Mouse (Mus musculus): ENCODE data around the gene Ptpdc1. TPM values are rescaled to one million over a fixed set of nuclear protein-coding genes. Genes with fewer than 3 reads are reported as not detected.

Gene Ptpdc1
- polyA plus RNA-seq, 1 experiment: 19.6 TPM

- peak; percentile 44 for DNase-seq (ENCODE audit: low read depth)
- TF ChIP-seq CTCF (IDR thresholded peaks at IDR 0.05; ENCODE audit: borderline replicate concordance, extremely low read depth, insufficient read depth, insufficient read length) (no peak), POLR2A (IDR thresholded peaks at IDR 0.05; ENCODE audit: borderline replicate concordance, extremely low read depth, insufficient read depth, insufficient read length, poor library complexity, severe bottlenecking) (no peak)
Observed at GRCm38 (mm10) chr13:48663211-48663987, 37.9 kb upstream of the Ptpdc1 start.

- TF ChIP-seq POLR2A (IDR thresholded peaks at IDR 0.05; ENCODE audit: borderline replicate concordance, extremely low read depth, insufficient read depth, insufficient read length, poor library complexity, severe bottlenecking): no peak
- no peak for TF ChIP-seq CTCF (IDR thresholded peaks at IDR 0.05; ENCODE audit: borderline replicate concordance, extremely low read depth, insufficient read depth, insufficient read length)
- DNase-seq (ENCODE audit: low read depth): no peak
Observed at GRCm38 (mm10) chr13:48662431-48663143, 37.1 kb upstream of the Ptpdc1 start, which contains the start of gene Barx1. Barx1 (plus strand) TSS chr13:48662998.

GRCm38 (mm10) chr13:48661561-48661960, 36.1 kb upstream of the Ptpdc1 start:
- DNase-seq (ENCODE audit: low read depth): no peak
- TF ChIP-seq POLR2A (IDR thresholded peaks at IDR 0.05; ENCODE audit: borderline replicate concordance, extremely low read depth, insufficient read depth, insufficient read length, poor library complexity, severe bottlenecking) (no peak), CTCF (IDR thresholded peaks at IDR 0.05; ENCODE audit: borderline replicate concordance, extremely low read depth, insufficient read depth, insufficient read length) (no peak)

- DNase-seq (ENCODE audit: low read depth): no peak
- TF ChIP-seq CTCF (IDR thresholded peaks at IDR 0.05; ENCODE audit: borderline replicate concordance, extremely low read depth, insufficient read depth, insufficient read length): no peak
- TF ChIP-seq POLR2A (IDR thresholded peaks at IDR 0.05; ENCODE audit: borderline replicate concordance, extremely low read depth, insufficient read depth, insufficient read length, poor library complexity, severe bottlenecking): no peak
Observed at GRCm38 (mm10) chr13:48660741-48661140, 35.3 kb upstream of the Ptpdc1 start.

DNA sequence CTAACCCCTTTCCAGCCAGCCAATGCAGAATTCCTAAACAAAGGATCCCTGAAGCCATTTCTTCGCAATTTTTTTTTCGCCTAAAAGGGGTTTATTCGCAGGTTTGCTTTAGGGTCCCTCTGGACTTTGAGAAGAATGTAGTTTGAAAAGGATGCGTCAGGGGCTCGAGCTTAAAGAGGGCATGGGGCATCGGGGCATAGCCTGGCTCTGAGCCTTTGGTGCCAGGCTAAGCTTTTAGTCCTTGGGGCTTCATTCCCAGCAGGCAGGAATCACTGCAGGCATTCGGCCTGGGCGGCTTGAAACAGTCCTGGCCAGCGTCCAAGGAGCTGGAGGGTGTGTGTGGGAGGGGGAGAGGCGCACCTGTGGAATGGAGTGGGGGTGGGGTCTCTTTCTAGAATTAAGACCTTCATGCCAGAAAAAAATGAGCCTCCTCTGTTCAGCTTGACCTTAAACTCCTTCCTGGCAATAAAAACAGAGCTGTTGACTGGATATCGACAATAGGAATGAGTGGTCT, 34.8 kb upstream of the Ptpdc1 start:
- DNase-seq (ENCODE audit: low read depth): peak; percentile 39
- TF ChIP-seq CTCF (IDR thresholded peaks at IDR 0.05; ENCODE audit: borderline replicate concordance, extremely low read depth, insufficient read depth, insufficient read length): no peak
- no peak for TF ChIP-seq POLR2A (IDR thresholded peaks at IDR 0.05; ENCODE audit: borderline replicate concordance, extremely low read depth, insufficient read depth, insufficient read length, poor library complexity, severe bottlenecking)

DNA sequence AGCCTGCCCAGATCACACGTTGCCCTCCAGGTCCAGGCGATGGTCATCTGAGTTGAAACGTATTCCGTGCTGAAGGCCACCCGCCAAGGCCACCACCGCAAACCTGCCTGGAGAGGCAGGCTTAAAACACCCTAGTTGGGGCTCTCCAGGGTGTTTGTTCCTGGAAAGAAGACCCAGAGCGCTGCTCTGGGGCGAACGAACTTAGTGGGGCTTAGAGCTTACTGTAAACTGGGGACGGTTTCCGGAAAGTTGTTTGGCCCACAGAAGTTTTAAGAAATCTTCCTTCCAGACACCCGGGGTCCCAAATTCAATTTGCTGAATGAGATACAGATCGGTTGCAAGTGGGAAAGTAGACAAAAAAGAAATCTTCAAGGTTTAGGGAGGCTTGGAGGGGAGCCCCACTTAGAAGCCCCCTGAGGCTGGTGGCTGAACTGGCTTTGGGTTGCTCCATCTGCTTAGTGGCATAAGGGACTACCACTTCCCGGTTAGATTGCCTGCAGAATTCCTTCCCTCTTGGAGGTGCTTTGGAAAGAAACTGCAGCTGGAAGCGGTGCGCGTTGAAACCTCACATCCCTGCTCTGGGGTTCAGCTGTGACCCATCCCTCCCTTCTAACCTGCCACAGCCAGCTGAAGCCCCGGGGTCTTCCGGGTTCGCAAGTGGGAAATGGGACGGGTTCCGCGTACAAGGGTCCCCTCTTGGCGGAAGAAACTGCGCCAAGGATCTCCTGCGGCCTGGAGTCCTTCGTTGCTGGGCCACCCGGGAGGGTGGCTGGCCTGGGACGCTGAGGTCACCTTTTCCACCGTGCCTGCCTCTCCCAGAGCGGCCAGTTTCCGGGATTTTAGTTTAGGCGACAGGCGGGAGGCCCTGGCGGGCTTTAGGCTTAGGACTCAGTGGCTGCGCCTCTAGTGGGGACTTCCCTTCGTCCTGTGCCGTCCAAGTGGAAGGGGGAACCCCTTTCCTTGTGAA, 34.1 kb upstream of the Ptpdc1 start:
- TF ChIP-seq CTCF (IDR thresholded peaks at IDR 0.05; ENCODE audit: borderline replicate concordance, extremely low read depth, insufficient read depth, insufficient read length) (no peak), POLR2A (IDR thresholded peaks at IDR 0.05; ENCODE audit: borderline replicate concordance, extremely low read depth, insufficient read depth, insufficient read length, poor library complexity, severe bottlenecking) (no peak)
- peak; percentile 38 for DNase-seq (ENCODE audit: low read depth)

- DNase-seq (ENCODE audit: low read depth): peak; percentile 40
Observed at GRCm38 (mm10) chr13:48658588-48659253, 33.3 kb upstream of the Ptpdc1 start.

DNA sequence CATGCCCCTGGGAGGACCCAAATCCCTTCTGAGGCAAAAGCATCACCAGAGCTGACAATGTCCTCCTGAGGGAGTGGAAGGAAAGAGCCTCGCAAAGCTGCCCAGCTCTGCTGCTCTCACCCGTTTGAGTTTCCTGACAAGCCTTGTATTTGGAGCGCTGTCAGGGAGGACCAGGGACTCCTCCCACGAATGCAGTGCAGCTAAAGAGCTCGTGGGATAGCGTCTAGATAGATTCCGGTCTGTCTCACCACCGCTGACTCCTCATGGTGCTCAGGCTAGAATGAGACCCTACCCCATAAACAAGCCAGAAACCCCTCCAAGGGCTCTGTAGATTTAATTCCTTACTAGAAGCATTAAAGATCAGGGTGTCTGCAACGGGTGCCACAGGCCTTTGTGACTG, 32.3 kb upstream of the Ptpdc1 start:
- no peak for DNase-seq (ENCODE audit: low read depth)
- TF ChIP-seq CTCF (IDR thresholded peaks at IDR 0.05; ENCODE audit: borderline replicate concordance, extremely low read depth, insufficient read depth, insufficient read length) (no peak), POLR2A (IDR thresholded peaks at IDR 0.05; ENCODE audit: borderline replicate concordance, extremely low read depth, insufficient read depth, insufficient read length, poor library complexity, severe bottlenecking) (no peak)

More at GRCm38 (mm10) chr13:48658588-48659253, 33.3 kb upstream of the Ptpdc1 start:
- TF ChIP-seq POLR2A (IDR thresholded peaks at IDR 0.05; ENCODE audit: borderline replicate concordance, extremely low read depth, insufficient read depth, insufficient read length, poor library complexity, severe bottlenecking) (no peak), CTCF (IDR thresholded peaks at IDR 0.05; ENCODE audit: borderline replicate concordance, extremely low read depth, insufficient read depth, insufficient read length) (no peak)

- DNase-seq (ENCODE audit: low read depth): peak; percentile 89
- TF ChIP-seq POLR2A (IDR thresholded peaks at IDR 0.05; ENCODE audit: borderline replicate concordance, extremely low read depth, insufficient read depth, insufficient read length, poor library complexity, severe bottlenecking) (no peak), CTCF (IDR thresholded peaks at IDR 0.05; ENCODE audit: borderline replicate concordance, extremely low read depth, insufficient read depth, insufficient read length) (peak; percentile 83)
Observed at GRCm38 (mm10) chr13:48655637-48656036, 30.2 kb upstream of the Ptpdc1 start.
